Mouse (Mus musculus): ENCODE results near the gene Wdfy2. TPM values are rescaled to one million over a fixed set of nuclear protein-coding genes. Genes with fewer than 3 reads are reported as not detected.

Gene Wdfy2
- polyA plus RNA-seq, 1 experiment from 2014 or later: 2.4 TPM

DNA sequence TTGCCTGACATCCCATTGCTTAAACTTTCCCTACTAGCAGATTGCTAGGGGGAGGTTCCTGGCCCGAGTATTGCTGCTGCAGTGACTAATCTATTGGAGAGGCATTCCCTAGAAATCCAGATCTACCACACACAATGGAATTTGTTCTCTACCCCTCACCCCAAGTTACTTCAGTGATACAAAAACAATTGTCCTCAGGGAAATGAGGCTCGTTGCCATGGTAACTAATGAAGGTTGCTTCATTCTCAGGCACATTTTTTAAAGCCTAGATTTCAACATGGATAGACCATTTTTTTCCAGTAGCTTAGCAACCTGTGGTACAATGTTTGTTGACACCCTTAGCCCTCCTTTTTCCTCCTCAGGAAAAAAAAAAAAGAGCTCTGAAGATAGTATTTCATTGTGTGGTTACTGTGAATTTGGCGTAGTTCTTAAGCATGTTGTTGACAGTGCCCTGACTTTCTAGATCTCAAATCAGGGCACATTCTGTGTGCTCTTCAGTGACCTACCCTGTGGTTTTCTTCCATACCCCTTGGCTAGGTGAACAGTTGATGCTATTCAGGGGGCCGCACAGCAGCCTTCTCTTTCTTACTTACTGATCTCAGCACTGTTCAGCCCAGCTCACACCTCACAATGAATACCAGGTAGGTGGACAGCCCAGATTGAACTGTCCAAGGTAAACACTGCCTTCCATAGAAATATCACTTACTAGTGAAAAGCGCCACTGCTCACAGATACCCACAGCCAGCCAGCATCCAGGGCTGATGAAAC lies 42.8 kb downstream of the Wdfy2 start:
- no peak for DNase-seq (ENCODE audit: low spot score)
- H3K27ac ChIP-seq (replicated peaks): peak overlapping the region; percentile 71; the same call in 1 of the 2 replicates
- no peak overlapping the region for H3K9ac ChIP-seq (ENCODE audit: low read length)
- H3K4me1 ChIP-seq (replicated peaks; ENCODE audit: control insufficient read depth, insufficient read depth): peaks cover 3% of the 10 kb centered on the region
- H3K9me3 ChIP-seq (ENCODE audit: control insufficient read depth, low read length): no peaks in the 10 kb centered on the region
- 50% methylated on average over 5 of the region's 5 CpGs for WGBS
- peak; percentile 60; the same call in 1 of the 2 replicates for ATAC-seq (ENCODE audit: low FRiP score, low TSS enrichment)
- no peaks in the 10 kb centered on the region for H3K36me3 ChIP-seq (ENCODE audit: control insufficient read depth, insufficient read depth, low read length)
- TF ChIP-seq CTCF (IDR thresholded peaks at IDR 0.05; ENCODE audit: low read depth) (no peak), EP300 (optimal IDR thresholded peaks at IDR 0.05) (no peak)
- no peak overlapping the region for H3K4me3 ChIP-seq (ENCODE audit: low read depth, low read length)
- no peak overlapping the region for H3K4me2 ChIP-seq (replicated peaks; ENCODE audit: low read depth)
- no peaks in the 10 kb centered on the region for H3K27me3 ChIP-seq (ENCODE audit: control insufficient read depth, insufficient read depth, low read length)

GRCm38 (mm10) chr14:62882061-62882614 lies 44.7 kb downstream of the Wdfy2 start:
- ATAC-seq (ENCODE audit: low FRiP score, low TSS enrichment) (no peak), DNase-seq (ENCODE audit: low spot score) (no peak)
- Histone ChIP-seq H3K4me3 (ENCODE audit: low read depth, low read length) (no peak overlapping the region), H3K9ac (ENCODE audit: low read length) (no peak overlapping the region), H3K9me3 (ENCODE audit: control insufficient read depth, low read length) (no peaks in the 10 kb centered on the region), H3K36me3 (ENCODE audit: control insufficient read depth, insufficient read depth, low read length) (no peaks in the 10 kb centered on the region), H3K4me2 (replicated peaks; ENCODE audit: low read depth) (no peak overlapping the region), H3K27me3 (ENCODE audit: control insufficient read depth, insufficient read depth, low read length) (no peaks in the 10 kb centered on the region), H3K4me1 (replicated peaks; ENCODE audit: control insufficient read depth, insufficient read depth) (peaks cover 3% of the 10 kb centered on the region), H3K27ac (replicated peaks) (no peak overlapping the region)
- TF ChIP-seq CTCF (IDR thresholded peaks at IDR 0.05; ENCODE audit: low read depth) (peak; percentile 39), EP300 (optimal IDR thresholded peaks at IDR 0.05) (no peak)
- 47% methylated on average over 4 of the region's 4 CpGs for whole genome bisulfite sequencing

DNA sequence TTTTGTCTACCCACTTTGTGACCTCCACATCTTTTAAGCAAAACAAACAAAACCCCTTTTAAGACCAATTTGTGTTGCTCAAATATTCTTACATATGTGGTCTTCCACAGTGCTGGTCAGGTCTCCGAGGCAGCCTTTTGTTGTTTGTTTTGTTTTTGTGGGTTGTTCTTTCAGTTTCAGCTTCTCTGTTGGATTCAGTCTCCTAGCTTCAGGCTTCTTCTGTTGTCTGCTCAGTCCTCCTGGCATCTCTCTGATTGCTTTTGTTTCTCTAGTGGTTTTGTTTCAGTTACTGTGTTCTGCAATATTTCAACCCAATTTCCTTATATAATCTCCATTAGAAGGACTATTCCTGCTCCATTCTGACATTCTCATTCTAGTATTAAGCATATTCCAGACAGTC lies 46.1 kb downstream of the Wdfy2 start:
- ATAC-seq (ENCODE audit: low FRiP score, low TSS enrichment): no peak
- Histone ChIP-seq H3K9me3 (ENCODE audit: control insufficient read depth, low read length) (no peaks in the 10 kb centered on the region), H3K27ac (replicated peaks) (no peak overlapping the region), H3K27me3 (ENCODE audit: control insufficient read depth, insufficient read depth, low read length) (no peaks in the 10 kb centered on the region), H3K9ac (ENCODE audit: low read length) (no peak overlapping the region), H3K4me3 (ENCODE audit: low read depth, low read length) (no peak overlapping the region), H3K4me1 (replicated peaks; ENCODE audit: control insufficient read depth, insufficient read depth) (no peaks in the 10 kb centered on the region; the same call in 1 of the 2 replicates), H3K4me2 (replicated peaks; ENCODE audit: low read depth) (no peak overlapping the region), H3K36me3 (ENCODE audit: control insufficient read depth, insufficient read depth, low read length) (no peaks in the 10 kb centered on the region)
- no peak for DNase-seq (ENCODE audit: low spot score)
- 55% methylated on average over 1 of the region's 1 CpGs for WGBS
- no peak for TF ChIP-seq CTCF (IDR thresholded peaks at IDR 0.05; ENCODE audit: low read depth)
- TF ChIP-seq EP300 (optimal IDR thresholded peaks at IDR 0.05): no peak

- no peak for ATAC-seq (ENCODE audit: low FRiP score, low TSS enrichment)
- no peak overlapping the region for H3K4me2 ChIP-seq (replicated peaks; ENCODE audit: low read depth)
Observed at GRCm38 (mm10) chr14:62884171-62884570, 46.7 kb downstream of the Wdfy2 start.

DNA sequence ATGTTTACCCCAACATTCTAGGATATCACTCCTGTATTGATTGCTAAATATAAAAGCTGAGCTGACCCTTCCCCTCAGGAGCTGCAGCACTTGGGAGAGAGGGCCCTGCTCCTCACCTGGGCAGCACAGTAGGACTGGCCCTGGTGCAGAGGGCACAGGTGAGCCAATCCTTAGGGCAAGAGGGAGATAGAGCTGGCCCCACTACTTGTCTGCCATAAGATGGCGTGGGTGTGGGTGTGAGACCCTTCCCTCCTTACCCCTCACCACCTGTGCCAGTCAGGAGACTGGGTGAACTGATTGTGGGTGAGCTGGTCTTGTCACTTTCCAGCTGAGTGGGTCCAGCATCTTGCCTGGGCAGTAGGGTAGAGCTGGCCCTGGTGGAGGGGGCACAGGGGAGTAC lies 47.2 kb downstream of the Wdfy2 start:
- Histone ChIP-seq H3K27me3 (ENCODE audit: control insufficient read depth, insufficient read depth, low read length) (no peaks in the 10 kb centered on the region), H3K27ac (replicated peaks) (no peak overlapping the region), H3K9me3 (ENCODE audit: control insufficient read depth, low read length) (no peaks in the 10 kb centered on the region), H3K9ac (ENCODE audit: low read length) (no peak overlapping the region), H3K4me3 (ENCODE audit: low read depth, low read length) (no peak overlapping the region), H3K36me3 (ENCODE audit: control insufficient read depth, insufficient read depth, low read length) (no peaks in the 10 kb centered on the region), H3K4me1 (replicated peaks; ENCODE audit: control insufficient read depth, insufficient read depth) (no peaks in the 10 kb centered on the region; the same call in 1 of the 2 replicates), H3K4me2 (replicated peaks; ENCODE audit: low read depth) (no peak overlapping the region)
- ATAC-seq (ENCODE audit: low FRiP score, low TSS enrichment) (peak; percentile 46), DNase-seq (ENCODE audit: low spot score) (no peak)
- WGBS: 50% methylated on average over 1 of the region's 1 CpGs
- TF ChIP-seq EP300 (optimal IDR thresholded peaks at IDR 0.05): no peak
- no peak for TF ChIP-seq CTCF (IDR thresholded peaks at IDR 0.05; ENCODE audit: low read depth)

More at GRCm38 (mm10) chr14:62884171-62884570, 46.7 kb downstream of the Wdfy2 start:
- H3K36me3 ChIP-seq (ENCODE audit: control insufficient read depth, insufficient read depth, low read length): no peaks in the 10 kb centered on the region
- H3K27ac ChIP-seq (replicated peaks): no peak overlapping the region
- no peak overlapping the region for H3K4me3 ChIP-seq (ENCODE audit: low read depth, low read length)
- H3K4me1 ChIP-seq (replicated peaks; ENCODE audit: control insufficient read depth, insufficient read depth): no peaks in the 10 kb centered on the region; the same call in 1 of the 2 replicates
- no peaks in the 10 kb centered on the region for H3K9me3 ChIP-seq (ENCODE audit: control insufficient read depth, low read length)
- no peak for TF ChIP-seq EP300 (optimal IDR thresholded peaks at IDR 0.05)
- no peak for DNase-seq (ENCODE audit: low spot score)
- no peak overlapping the region for H3K9ac ChIP-seq (ENCODE audit: low read length)
- H3K27me3 ChIP-seq (ENCODE audit: control insufficient read depth, insufficient read depth, low read length): no peaks in the 10 kb centered on the region
- 35% methylated on average over 5 of the region's 5 CpGs for WGBS

- Histone ChIP-seq H3K27ac (replicated peaks) (no peak overlapping the region), H3K36me3 (ENCODE audit: control insufficient read depth, insufficient read depth, low read length) (no peaks in the 10 kb centered on the region), H3K9ac (ENCODE audit: low read length) (no peak overlapping the region), H3K4me3 (ENCODE audit: low read depth, low read length) (no peak overlapping the region), H3K27me3 (ENCODE audit: control insufficient read depth, insufficient read depth, low read length) (no peaks in the 10 kb centered on the region), H3K4me2 (replicated peaks; ENCODE audit: low read depth) (no peak overlapping the region), H3K4me1 (replicated peaks; ENCODE audit: control insufficient read depth, insufficient read depth) (no peaks in the 10 kb centered on the region; the same call in 1 of the 2 replicates), H3K9me3 (ENCODE audit: control insufficient read depth, low read length) (no peaks in the 10 kb centered on the region)
- WGBS: 80% methylated on average over 2 of the region's 2 CpGs
- TF ChIP-seq EP300 (optimal IDR thresholded peaks at IDR 0.05) (no peak), CTCF (IDR thresholded peaks at IDR 0.05; ENCODE audit: low read depth) (peak; percentile 46)
- peak; percentile 37 for DNase-seq (ENCODE audit: low spot score)
- ATAC-seq (ENCODE audit: low FRiP score, low TSS enrichment): peak; percentile 83
Observed at GRCm38 (mm10) chr14:62885146-62885545, 47.7 kb downstream of the Wdfy2 start.
